Mouse (Mus musculus): ENCODE measurements around the gene Arhgap42.

Arhgap42 gene

DNA sequence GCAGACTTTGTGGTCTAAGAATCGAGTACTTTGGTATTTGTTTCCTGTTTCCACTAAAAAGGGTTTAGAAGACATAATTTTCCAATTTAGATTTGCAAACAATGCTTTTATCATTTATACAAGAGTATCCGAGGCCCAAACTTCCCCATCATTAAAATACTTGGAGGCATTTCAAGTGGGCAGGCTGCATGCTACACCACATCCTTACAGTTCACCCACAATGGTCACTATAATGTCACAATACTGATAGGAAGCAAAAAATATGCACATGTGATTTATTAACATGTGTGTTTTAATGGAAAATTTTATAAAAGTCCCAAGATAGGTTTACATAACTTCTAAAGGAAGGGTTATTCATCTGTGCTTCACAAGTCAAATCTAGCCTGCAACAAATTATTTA, 242.4 kb downstream of the Arhgap42 start:
- no peak for DNase-seq

DNA sequence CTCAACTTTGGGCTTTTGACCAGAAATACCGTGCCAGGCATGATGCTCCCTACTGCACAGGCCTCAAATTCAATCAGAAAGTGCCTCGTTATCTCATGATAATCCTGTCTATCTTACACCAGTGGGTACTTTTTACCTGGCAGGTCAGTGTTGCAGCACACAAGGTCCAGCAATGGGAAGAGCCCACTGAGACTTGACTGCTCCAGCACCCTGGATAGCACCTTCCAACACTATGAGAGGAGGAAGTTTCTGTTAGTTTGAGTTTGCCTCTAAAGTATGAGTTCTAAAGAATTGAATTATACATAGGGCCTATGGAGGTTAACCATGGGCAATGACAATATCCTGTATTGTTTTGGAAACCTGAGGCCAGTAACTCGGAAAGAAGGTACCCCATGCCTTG, 256.6 kb downstream of the Arhgap42 start:
- DNase-seq: no peak

DNA sequence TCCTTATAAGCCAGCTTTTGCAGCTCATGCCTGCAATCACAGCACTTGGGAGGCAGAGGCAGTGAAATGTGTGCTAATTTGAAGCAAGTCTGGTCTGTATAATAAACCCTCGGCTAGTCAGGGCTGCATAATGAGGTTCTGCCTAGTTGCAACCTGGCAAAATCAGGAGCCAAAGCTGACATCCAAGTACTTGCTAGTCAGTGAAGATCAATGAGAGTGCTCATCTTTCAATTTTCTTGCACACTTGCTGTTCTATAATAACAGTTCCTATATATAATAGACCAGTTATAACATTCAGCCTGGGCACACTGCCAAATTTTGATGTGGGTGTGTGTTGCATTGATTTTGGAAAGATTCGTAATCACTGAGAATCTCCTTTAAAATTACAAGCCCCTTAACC, 261.1 kb downstream of the Arhgap42 start:
- peak; percentile 48 for DNase-seq

DNA sequence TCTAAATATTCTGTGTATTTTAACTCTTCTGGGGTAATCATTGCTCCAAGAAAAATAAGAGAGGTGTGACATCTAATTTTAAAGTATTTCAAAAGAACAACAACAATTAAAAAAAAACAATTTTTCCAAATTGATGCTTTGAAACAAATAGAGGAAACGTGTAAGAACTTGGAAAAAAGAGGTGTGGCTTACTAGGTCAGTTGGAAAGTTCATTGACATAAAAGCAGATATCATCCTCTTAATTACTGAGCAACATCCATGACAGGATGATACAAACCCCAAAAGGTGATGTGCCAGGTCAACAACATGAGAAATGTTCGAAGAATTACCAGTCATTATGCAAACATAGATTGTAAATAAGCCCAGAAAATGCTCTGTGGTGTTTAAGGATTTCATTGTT, 267.4 kb downstream of the Arhgap42 start, which contains the start of gene Gm16485:
Gene Gm16485 (plus strand): TSS at position 301 of the 400 bp plus-strand sequence.
- no peak for DNase-seq

DNA sequence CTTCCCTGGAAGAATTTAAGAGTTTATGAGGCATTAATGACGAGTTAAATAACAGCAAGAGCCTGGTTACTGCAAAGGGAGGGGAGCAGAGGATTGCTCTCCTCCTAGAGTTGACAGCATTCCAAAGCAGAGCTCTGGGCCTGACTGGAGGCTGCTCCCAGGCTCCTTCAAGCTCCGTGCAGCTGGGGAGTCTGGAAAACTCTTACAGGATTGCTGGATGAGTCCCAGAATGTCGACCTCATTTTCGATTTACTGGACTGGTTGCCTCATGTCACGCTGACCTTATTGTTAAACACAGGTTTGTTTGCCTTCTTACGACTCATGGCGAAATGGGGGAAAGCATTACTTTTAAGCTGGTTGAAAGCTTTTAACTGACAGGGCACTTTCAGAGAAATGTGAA, 268.7 kb downstream of the Arhgap42 start:
- no peak for DNase-seq

DNA sequence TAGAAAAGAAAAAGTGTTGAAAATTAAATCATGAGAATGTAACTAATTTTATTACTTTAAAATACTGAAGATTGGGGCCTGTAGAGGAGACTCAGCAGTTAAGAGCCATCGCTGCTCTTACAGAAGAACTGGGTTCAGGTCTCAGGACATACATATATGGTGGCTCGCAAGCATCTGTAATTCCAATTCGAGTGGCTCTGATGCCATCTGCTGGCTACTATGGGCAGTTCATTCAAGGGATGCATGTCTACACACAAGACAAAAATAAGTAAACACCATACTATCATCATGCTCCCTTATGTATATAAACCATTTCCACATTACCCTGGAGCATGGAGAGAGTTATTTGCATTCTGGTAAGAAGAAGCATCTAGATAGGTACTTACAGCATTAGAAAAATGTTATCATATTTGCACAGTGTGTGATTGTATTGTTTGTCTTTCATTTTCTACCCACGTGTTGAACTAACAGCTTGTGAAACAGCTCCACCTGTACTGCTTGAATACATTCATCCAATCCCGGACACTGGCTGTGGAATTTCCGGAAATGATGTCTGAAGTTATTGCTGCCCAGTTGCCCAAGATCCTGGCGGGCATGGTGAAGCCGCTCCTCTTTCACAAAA, 274.3 kb downstream of the Arhgap42 start:
- DNase-seq: peak; percentile 16

DNA sequence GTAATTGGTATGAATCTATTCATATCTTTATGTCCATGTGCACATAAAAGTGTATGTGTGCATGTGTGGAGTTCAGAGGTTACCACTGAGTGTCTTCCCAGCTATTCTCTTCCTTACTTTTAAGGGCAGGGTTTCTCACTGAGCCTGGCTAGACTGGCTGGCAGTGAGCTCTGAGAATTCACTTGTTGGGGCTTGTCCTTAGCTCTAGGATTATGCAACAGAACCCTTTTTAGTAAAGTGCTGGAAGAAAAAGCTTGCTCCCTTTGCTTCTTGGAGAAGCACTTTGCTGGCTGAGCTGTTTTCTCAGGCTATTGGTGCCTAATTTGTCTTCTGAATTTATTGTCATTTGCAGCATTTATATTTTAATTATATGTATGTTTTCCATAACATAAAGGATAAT, 285.6 kb downstream of the Arhgap42 start:
- no peak for DNase-seq
